Mouse (Mus musculus): ENCODE measurements around the gene Pkp3.

Pkp3 gene

GRCm38 (mm10) chr7:141058601-141059341, 19.2 kb upstream of the Pkp3 start:
- DNase-seq: no peak

- DNase-seq: no peak
These were observed 18.1 kb upstream of the Pkp3 start for GRCm38 (mm10) chr7:141059929-141060328.

DNA sequence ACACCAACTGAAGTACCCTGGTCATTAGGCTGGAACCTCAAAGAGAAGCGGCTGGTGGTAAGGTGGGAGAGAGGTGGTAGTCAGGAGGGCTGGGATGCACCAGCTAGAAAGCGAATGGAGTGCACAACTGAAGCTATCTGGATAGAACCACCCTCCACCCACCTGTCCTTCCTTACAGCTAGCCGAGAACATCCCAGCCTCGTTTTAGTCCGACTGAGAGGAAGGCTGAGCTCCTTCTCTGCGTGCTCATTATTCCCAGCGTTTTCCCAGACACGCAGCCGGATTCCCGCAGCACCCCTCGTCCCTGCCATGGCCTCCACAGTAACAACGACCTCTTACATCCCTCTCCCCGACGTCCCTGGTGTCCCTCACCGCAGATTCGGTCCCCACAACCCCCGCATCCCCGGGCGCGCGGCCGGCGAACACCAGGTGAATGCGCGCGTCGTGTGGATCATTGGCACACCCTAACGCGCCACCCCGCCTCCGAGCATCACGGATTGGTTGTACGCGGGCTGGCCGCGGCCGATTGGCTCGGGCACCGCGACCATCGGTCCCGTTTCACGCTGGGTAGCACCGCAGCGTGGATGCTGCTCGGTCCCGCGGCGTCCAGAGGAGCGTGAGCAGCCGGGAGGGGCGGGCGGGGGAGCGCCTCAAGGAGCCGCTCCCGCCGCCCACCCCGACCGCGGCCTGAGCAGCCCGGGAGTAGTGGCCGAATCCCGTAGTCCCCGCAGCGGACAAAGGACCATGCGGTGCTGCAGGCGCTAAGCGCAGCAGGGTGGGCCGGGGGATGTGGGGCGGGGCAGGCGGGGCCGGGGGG, 17.4 kb upstream of the Pkp3 start, which contains the start of gene B4galnt4:
TSS of gene B4galnt4 (plus strand) at position 679 of the 817 bp plus-strand sequence.
- DNase-seq: peak; percentile 58

GRCm38 (mm10) chr7:141061269-141061692, 16.7 kb upstream of the Pkp3 start:
- no peak for DNase-seq

- no peak for DNase-seq
These were observed 15.5 kb upstream of the Pkp3 start for GRCm38 (mm10) chr7:141062525-141062924.

DNA sequence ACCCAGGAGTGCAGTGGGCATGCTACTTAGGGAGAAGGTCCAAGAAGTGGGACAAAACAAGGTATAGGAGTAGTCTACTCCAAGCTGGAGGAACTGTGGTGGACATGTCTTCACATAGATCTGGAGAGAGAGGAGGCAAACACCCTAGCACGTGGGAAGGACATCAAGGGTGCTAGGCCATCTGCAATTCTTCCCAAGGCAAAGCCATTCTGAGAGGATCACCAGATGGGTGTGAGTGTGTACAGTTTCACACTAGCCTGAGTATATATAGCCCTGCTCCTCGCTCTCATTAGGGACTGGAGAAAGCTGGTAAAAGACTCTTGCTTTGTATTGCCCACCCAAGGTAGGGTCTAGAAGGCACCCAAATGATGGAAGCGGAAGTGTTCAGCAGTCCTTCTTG, 14.7 kb upstream of the Pkp3 start:
- no peak for DNase-seq

DNA sequence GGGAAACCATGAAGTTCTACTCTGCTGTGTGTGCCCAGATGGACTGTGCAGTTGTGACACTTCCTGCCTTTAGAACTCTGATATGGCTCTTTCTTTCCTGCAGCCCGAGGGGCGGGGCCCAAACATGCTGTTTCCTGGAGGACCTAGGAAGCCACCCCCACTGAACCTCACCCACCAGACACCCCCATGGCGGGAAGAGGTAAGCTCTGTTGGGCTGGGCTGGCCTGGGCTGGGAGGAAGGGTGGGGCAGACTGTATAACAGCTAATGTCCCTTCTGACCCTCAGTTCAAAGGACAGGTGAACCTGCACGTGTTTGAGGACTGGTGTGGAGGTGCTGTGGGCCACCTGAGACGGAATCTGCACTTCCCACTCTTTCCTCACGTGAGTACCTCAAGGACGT, 13.8 kb upstream of the Pkp3 start:
- peak; percentile 49 for DNase-seq

- DNase-seq: no peak
These were observed 13.4 kb upstream of the Pkp3 start for GRCm38 (mm10) chr7:141064576-141064975.

GRCm38 (mm10) chr7:141068351-141068750, 9.7 kb upstream of the Pkp3 start:
- DNase-seq: no peak

- peak; percentile 85 for DNase-seq
These were observed 7.8 kb upstream of the Pkp3 start for GRCm38 (mm10) chr7:141070058-141070862.

DNA sequence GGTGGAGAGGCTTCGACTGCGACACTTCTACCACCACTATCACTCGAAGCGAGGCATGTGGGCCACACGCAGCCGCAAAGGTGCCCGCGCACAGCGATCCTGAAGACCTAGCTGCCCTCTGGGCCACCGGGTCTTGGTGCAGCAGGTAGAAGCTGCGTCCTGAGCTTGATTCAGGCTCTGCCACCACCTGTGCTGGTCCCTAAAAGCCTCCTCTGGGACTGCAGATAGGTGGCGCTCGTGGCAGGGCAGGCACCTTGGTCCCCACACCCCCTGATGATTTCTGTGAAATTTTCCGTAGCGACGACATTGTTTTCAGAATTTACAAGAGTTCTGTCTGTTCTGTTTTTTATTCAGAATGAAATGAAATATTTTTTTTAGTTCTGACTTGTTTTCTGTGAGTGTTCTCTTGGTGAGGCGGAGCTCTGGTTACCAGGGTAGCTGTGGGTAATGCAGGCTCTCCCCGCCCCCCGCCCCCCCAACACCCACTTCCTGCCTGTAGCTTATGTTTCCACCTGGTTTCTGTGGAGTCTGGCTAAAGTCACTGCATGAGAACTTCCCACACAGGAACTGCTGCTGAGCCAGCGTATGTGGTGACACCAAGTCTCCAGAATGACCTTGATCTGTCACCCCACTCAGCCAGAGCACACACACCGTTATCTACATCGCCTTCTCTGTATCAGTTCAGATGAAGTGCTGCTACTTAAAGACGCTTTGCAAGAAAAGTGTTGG, 5.8 kb upstream of the Pkp3 start:
- peak; percentile 47 for DNase-seq

- no peak for DNase-seq
These were observed 4.2 kb upstream of the Pkp3 start for GRCm38 (mm10) chr7:141073782-141074181.

DNA sequence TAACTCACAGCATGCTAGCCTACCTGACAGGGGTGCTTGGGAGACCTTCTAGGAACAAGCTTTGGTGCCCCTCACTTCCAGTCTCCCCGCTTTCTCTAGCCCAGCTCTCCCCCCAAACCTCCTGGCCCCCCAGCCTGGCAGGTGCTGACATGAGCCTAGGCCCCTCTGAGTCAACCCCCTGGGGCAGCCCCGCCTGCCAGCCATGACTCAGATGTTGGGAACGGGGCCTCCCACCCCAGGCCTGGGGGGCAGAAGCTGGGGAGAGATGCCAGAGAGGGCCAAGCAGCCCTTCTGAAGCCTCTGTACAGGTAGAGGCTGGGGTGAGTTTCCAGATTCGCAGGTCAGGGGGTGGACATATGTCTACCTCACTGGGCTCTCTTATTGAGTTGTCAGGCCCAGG, 858 bp downstream of the Pkp3 start:
- DNase-seq: no peak

GRCm38 (mm10) chr7:141079481-141080449, 1.7 kb downstream of the Pkp3 start:
- peak; percentile 61 for DNase-seq

- peak; percentile 34 for DNase-seq
These were observed 9.9 kb downstream of the Pkp3 start for GRCm38 (mm10) chr7:141087894-141088293.

DNA sequence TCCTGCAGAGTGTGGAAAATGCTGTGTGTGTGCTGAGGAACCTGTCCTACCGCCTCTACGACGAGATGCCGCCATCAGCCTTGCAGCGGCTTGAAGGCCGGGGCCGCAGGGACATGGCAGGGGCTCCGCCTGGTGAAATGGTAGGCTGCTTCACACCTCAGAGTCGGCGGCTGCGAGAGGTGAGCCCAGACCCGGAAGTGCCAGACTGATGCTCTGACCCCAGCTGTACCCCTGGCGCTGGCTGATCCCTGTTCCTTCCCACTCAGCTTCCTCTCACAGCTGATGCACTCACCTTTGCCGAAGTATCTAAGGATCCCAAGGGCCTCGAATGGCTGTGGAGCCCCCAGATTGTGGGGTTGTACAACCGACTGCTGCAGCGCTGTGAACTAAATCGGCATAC, 10.5 kb downstream of the Pkp3 start:
- DNase-seq: no peak

DNA sequence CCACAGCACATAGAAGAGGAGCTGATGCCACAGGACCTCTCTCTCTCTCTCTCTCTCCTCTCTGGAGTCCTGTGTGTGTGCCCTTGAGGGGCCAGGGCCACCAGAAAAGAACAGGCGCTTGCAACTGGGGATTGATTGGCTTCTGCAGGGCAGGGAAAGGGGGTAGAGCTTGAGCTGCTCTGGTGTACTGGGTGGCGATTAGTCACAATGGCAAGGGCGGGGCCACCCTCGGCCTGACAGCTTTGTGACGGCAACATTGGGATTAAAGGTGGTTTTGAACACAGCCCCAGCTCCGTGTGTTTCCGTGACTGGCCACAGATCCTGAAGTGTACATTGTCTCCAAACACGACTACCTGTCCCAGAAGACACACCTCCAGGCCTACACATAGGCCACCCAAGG, 12.2 kb downstream of the Pkp3 start:
- no peak for DNase-seq

DNA sequence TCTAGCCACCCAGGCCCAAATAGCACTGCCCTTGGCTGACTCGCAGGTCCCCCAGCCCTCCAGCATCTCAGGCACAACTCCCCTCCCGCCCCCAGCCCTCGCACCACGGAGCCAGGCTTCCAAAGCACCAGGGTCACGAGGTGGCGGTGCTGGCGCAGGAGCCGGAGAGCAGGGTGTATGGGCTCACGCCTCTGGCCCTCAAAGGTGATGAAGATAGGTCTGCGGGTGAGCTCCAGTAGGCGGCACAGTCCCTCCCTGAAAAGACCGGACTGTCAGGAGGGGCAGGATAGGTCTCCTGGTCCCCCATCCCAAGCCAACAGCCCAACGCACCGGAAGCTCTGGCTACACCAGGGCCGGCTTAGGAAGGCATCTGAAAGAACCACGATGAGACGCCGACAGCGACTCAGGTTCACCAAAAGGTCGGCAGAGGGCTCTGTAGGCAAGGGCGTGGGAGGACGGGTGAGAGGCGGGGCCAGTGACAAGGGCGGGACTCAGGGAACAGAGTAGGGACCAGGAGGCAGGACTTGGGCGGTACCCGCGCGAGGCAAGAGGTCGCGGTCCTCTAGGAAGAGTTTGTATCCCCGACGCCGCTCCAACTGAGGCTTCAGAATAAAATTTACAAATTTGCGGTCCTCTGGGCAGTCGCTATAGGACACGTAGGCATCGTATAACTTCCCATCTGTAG, 14.2 kb downstream of the Pkp3 start:
- DNase-seq: peak; percentile 95

- no peak for DNase-seq
These were observed 15.9 kb downstream of the Pkp3 start for GRCm38 (mm10) chr7:141093950-141094349.

- DNase-seq: no peak
These were observed 16.6 kb downstream of the Pkp3 start for GRCm38 (mm10) chr7:141094487-141095205.

Data from lung, postnatal 10 days (tissue).